Mouse (Mus musculus): ENCODE data around the gene Gtf3c5. TPM values are rescaled to one million over a fixed set of nuclear protein-coding genes. Genes with fewer than 3 reads are reported as not detected.

Gene Gtf3c5
- polyA plus RNA-seq, 1 experiment from 2014 or later, result 20.7 TPM

DNA sequence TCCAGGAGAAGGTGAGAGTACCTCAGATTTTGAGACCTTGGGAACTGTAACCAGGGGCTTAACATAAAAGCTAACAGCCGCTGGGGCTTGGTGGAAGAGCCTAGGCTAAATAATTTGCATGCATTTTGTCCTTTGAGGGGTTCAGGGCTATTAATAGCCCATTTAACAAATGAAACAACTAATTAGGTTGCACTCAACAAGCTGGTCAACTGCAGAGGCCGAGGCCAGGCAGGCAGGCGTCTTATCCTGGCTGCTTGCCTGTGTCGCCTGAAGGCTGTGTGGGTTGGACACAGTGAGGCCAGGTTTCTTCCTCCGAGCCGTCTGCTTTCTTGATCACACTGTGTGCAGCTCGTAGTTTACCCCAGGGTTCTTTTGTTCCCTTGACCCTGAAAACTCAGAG is 47.9 kb downstream of the Gtf3c5 start:
- DNase-seq (ENCODE audit: low spot score), result no peak

DNA sequence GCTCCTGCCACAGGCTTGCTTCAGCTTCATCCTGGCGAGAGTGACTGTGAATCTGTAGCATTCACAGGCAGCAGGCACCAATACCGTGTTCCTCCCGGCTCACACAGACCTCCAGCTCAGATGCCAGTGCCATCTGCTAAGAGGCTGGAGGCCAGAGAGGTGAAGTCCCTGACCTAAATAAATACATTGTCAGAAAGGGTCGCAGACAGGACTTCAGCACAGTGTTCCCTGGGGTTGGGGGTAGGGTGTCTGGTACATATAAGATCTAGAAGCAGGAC is 48.3 kb downstream of the Gtf3c5 start:
- no peak for DNase-seq (ENCODE audit: low spot score)

DNA sequence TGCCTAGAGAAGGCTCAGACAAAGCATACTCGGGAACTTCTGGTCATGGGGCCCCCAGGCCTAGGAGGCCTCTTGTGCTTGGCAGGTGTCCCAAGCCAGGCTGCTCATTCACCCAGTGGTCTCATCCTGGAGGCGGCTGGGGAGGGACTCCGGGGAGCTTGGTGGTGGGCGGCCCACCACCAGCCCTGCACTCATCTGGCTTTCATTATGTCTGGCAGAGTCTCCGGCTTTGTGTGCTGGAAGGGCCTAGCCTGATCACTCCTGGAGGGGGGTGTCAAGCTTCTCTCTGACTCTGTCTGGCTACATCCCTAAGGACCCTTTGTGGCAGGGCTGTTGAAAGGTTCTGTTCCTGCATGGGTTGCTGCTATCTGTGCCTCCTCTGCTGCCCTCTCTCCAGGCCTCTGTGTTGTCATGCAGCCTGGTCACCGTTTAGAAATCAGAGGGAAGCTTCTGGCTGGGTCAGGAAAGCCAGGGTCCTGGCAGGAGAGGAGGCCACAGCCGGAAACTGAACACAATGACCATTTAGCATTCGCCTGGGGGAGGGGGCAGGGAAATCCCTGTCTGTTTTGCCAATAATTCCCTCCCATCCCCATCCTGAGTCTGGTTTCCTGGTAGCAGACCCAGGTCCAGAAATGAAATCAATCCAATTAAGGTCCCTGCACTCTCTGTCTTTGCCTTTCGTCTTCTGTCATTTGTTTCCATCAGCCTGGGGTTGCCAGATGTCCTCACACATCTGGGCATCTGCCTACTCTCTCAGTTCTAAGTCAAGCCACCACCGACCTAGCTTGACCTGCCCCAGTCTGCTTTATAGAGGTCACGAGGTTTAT is 48.9 kb downstream of the Gtf3c5 start:
- DNase-seq (ENCODE audit: low spot score), result no peak

DNA sequence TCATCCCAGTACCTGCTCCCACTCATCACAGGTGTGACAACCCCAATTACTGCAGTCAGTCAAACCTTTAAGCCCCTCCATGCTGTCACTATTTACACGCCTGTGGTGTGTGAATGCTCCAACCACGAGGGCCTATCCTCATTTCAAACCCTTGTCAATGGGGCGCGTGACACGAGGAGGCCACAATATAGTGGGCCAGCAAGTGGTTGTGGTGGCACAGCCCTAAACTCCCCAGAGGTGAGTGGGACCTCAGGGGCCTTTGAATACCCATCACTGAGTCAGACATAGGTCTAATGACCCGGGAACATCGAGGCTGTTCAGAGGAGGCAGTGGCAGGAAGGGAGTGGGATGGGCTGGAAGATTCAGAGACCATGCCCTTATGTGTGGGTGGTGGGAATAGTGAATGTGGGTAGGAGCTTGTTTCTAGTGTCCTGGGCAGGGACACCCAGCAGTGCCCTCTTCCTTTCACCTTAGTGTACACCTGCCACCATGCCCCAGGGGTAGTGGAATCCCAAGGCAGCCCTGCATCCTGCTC is 49.6 kb downstream of the Gtf3c5 start:
- no peak for DNase-seq (ENCODE audit: low spot score)

GRCm38 (mm10) chr2:28532938-28533771 is 50.4 kb downstream of the Gtf3c5 start:
- DNase-seq (ENCODE audit: low spot score), result peak; percentile 72

GRCm38 (mm10) chr2:28530311-28530710 is 53.2 kb downstream of the Gtf3c5 start:
- DNase-seq (ENCODE audit: low spot score), result no peak

- no peak for DNase-seq (ENCODE audit: low spot score)
Measured at GRCm38 (mm10) chr2:28529856-28530255, 53.7 kb downstream of the Gtf3c5 start.

DNA sequence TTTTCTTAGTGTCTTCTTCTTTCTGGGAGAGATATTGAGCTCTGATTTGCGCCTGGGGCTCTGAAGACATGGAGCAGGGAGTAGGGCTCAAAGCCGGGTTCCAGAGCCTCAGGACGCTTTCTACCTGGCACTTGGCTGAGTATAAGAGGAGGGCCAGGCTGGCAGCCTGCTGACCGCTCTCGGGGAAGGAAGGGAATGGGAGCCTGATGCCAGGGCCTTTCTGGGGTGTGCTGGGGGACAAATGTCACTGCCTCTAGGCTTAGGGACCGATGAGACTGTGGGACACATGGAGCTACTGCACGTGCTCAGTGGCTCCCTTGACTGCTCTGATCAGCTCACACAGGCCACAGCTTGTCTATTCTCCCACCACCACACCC is 55.2 kb downstream of the Gtf3c5 start:
- no peak for DNase-seq (ENCODE audit: low spot score)

- no peak for DNase-seq (ENCODE audit: low spot score)
Measured at GRCm38 (mm10) chr2:28527436-28528353, 55.9 kb downstream of the Gtf3c5 start.

GRCm38 (mm10) chr2:28525943-28526876 is 57.3 kb downstream of the Gtf3c5 start:
- DNase-seq (ENCODE audit: low spot score), result peak; percentile 35

DNA sequence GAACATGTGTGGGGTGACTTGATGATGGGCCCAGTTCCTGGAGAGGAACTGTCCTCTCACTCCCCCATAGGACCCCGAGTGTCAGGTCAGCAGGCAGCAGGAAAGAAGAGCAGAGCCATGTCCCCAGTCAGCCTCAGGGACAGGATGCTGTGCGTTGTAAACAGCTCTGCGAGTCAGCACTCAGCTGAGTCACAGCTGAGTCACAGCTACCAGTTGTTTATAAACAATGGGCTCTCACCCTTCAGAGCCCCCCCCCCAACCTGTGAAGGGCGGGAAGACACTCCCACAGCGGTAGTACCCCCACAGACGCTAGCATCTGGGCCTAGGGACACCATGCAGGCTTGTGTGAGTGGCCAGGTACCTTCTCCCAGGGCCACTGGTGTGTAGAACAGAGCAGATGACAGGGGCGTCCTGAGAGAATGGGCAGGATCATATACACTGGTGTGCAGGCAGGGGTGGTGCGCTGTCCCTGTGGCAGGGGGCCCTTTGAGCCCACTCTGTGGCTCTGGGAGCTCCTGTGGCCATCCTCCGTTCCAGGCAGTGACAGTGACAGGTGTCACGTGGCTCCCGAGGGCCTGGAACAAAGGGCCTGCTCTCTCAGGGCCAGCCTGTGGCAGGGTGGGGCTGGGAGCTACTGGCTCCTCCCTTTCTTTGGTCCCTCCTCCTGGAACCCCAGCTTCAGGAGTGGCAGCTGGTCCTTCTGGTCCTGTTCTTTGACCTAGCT is 58.2 kb downstream of the Gtf3c5 start:
- peak; percentile 32 for DNase-seq (ENCODE audit: low spot score)

DNA sequence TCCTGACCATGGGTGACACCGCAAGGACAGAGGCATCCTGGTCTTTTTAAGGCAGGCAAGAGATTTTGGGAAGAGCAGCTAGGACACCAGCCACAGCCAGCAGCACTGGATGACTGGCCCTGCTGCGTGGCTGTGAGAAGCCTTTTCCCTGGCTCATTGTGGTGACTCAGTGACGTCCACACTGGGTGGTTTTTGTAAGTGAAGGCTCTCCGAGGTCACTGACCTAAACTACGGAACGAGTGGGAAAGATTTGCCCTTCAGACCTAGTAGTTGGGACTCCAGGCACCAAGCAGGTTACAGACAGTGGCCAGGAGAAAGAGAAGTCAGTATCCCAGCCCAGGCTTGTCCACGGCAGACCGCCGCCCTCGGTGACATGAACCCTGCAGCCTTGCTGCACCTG is 59.1 kb downstream of the Gtf3c5 start:
- DNase-seq (ENCODE audit: low spot score), result no peak

- no peak for DNase-seq (ENCODE audit: low spot score)
Measured at GRCm38 (mm10) chr2:28523643-28524117, 59.9 kb downstream of the Gtf3c5 start.

DNA sequence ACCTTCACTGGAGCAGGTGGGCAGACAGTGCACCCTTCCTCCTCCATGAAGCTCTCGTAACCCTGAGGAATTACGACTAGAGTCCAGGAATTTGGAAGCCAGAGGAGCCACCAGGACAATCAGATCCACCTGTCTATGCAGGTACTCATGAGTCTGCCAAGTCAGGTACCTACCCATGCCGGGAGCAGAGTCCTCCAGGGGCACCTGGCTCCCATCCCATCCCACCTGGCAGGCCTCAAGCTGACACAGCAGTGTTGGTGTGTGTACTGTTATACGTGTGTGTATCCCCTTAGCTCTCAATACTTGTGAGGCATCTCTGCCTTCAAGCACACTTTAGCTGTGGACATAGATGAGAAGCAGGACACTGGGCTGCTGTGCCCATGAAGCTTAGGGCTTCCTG is 61.4 kb downstream of the Gtf3c5 start:
- no peak for DNase-seq (ENCODE audit: low spot score)

DNA sequence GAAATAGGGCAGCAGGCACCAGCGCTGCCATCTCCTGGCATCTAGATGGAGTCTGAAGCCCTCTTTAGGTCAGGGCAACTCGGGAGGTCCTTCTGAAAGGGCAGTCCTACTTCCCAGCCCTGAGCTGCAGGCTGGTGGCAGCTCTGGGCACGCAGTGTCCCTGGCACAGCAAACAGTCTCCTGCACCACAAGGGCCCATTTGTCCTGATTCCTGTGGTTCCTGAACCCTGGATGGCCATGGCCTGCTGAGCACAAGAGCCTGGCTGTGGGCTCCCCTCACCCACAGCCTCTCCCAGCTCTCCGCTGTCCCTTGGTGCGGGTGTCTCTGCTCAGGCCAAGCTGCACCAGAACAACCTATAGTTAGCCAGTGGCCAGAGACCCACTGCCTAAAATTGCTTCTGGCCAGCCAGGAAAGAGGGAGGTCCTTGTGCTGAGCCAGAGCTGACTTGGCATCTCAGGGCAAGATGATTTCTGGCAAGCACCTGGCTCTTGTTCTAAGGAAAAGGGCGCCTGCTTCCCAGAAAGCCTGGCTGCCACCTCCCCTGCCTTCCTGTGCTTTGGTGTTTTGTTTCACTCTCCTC is 61.9 kb downstream of the Gtf3c5 start:
- no peak for DNase-seq (ENCODE audit: low spot score)

GRCm38 (mm10) chr2:28520581-28520980 is 63.0 kb downstream of the Gtf3c5 start:
- no peak for DNase-seq (ENCODE audit: low spot score)

- DNase-seq (ENCODE audit: low spot score), result no peak
Measured at GRCm38 (mm10) chr2:28518231-28518630, 65.3 kb downstream of the Gtf3c5 start.

DNA sequence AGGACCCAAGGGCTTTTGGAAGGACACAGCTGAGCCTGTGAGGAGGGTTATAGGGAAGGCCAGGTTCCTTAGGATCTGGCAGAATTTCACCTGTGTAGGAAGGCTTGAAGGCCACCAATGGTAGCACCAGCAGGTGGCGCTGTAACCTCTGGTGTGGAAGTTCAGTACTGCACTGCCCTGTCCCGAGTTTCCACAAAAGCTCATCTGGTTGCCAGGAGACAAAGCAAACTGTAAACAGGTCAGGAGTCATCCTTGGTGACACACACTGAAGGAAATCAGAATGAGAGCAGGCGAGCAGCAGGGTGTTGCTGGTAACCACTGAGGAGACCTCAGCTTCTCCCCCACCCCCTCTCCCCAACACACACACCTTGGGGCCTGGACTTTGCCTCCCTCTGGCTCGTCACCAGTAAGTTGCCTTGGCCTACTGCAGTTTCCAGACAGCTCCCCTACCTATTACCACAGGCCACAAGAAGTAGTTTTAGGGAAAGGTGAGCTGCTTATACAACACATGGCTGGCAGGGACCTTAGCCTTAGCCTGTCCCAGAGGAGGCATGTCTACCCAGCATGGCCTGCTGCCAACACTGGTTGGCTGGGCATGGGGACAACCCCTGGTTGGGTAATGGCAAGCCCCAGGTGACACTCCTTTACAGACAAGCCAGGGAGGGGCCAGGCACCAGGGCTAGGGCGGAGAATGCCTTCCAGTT is 66.2 kb downstream of the Gtf3c5 start:
- peak; percentile 77 for DNase-seq (ENCODE audit: low spot score)
